Mouse (Mus musculus) heart, embryonic 15.5 days (tissue): ENCODE measurements at regions not wholly inside any gene's neighbourhood (a gene's known extent, or its start where the extent isn't known, plus 50 kb on each side); places are given as distances from the start of the nearest gene placed in this dataset.

Experiments
- ATAC-seq: fragments of 200-750 bp; cut with Nextera tagmentation; replicated peaks from 2 replicates; pipeline ENCODE4 v1.8.0; 2017; ENCODE audit warnings: low read depth, moderate TSS enrichment; ENCODE audit not compliant: insufficient number of reproducible peaks, insufficient read depth, low FRiP score
- H3K27ac ChIP-seq: fragments of 300-500 bp; sonication (generic); 2 replicates; pipeline ENCODE4 v1.5.1; 2015; ENCODE audit warnings: mild to moderate bottlenecking, inconsistent platforms
- H3K27me3 ChIP-seq: fragments of 300-500 bp; sonication (generic); 2 replicates; pipeline ENCODE4 v1.6.1; 2015; ENCODE audit warnings: inconsistent platforms
- H3K36me3 ChIP-seq: fragments of 300-500 bp; sonication (generic); 2 replicates; pipeline ENCODE4 v1.6.1; 2015; ENCODE audit warnings: mild to moderate bottlenecking, inconsistent platforms
- H3K4me1 ChIP-seq: fragments of 300-500 bp; sonication (generic); replicated peaks from 2 replicates; pipeline ENCODE4 v1.6.1; 2015; ENCODE audit warnings: inconsistent platforms
- H3K4me2 ChIP-seq: fragments of 300-500 bp; sonication (generic); 2 replicates; pipeline ENCODE4 v1.6.1; 2015; ENCODE audit warnings: inconsistent platforms, mild to moderate bottlenecking, moderate library complexity
- H3K4me3 ChIP-seq: fragments of 300-500 bp; sonication (generic); 2 replicates; pipeline ENCODE4 v1.5.1; 2015; ENCODE audit warnings: mild to moderate bottlenecking, inconsistent platforms
- H3K9ac ChIP-seq: fragments of 300-500 bp; sonication (generic); 2 replicates; pipeline ENCODE4 v1.6.1; 2015; ENCODE audit warnings: mild to moderate bottlenecking, inconsistent platforms
- H3K9me3 ChIP-seq: fragments of 300-500 bp; sonication (generic); replicated peaks from 2 replicates; pipeline ENCODE4 v1.6.1; 2016; ENCODE audit warnings: inconsistent platforms
- WGBS: fragments of 180-500 bp; shearing (Covaris S2); methylation state at CpG from one replicate; pipeline ENCODE4 v1.1.7; 2015; ENCODE audit warnings: mixed read lengths; 5-methylcytosine and 5-hydroxymethylcytosine counted together

- Histone ChIP-seq H3K4me2 (no peak overlapping the region), H3K9me3 (no peaks in the 10 kb centered on the region), H3K4me3 (no peak overlapping the region), H3K27ac (no peak overlapping the region), H3K9ac (no peak overlapping the region), H3K36me3 (no peaks in the 10 kb centered on the region), H3K4me1 (no peaks in the 10 kb centered on the region), H3K27me3 (no peaks in the 10 kb centered on the region)
- no peak for ATAC-seq
- WGBS = 75% methylated on average over 5 of the region's 5 CpGs
Observed at GRCm38 (mm10) chr1:184140486-184140885, 106.4 kb upstream of the 1700056E22Rik start.

DNA sequence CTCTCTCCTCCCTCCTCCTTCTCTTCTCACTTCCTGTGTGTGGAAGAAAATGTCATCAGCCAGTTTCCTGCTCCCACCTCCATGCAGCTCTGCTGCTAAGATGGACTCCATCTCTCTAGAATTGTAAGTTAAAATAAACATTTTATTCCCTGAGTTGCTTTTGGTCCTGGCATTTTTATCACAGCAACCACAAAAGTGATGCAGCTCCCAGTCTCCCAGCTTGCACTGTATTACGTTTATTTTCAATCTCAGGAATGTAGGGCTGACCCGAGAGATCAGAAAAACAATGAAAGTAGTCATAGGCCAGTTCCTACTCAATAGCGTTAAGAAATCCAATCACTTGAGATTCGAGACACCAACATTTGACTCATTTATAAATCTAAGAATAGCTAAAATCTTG lies 106.0 kb upstream of the 1700056E22Rik start:
- Histone ChIP-seq H3K4me1 (no peaks in the 10 kb centered on the region), H3K4me3 (no peak overlapping the region), H3K36me3 (no peaks in the 10 kb centered on the region), H3K9me3 (no peaks in the 10 kb centered on the region), H3K4me2 (no peak overlapping the region), H3K27me3 (no peaks in the 10 kb centered on the region), H3K9ac (no peak overlapping the region), H3K27ac (no peak overlapping the region)
- no peak for ATAC-seq
- 66% methylated on average over 4 of the region's 4 CpGs for WGBS

DNA sequence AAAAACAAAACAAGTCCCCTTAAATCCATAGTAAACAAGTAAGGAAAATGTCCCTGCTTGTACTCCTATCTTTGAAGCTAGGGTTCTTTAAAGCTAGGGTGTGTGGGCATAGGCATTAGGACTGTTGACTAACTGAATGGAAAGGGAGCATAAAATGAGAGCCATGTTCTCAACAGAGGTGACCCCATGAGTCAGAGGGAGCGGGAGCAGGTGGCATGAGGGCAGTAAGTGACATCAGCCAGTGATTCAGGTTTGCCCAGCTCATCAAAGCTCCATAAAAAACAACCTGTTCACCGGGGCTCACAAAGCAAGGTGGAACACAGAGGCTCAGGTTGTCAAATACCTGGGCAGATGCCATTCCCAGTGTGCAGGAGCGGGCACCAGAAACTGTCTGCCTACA lies 104.6 kb upstream of the 1700056E22Rik start:
- Histone ChIP-seq H3K4me1 (no peaks in the 10 kb centered on the region), H3K4me3 (no peak overlapping the region), H3K36me3 (no peaks in the 10 kb centered on the region), H3K4me2 (no peak overlapping the region), H3K27me3 (no peaks in the 10 kb centered on the region), H3K9me3 (no peaks in the 10 kb centered on the region), H3K9ac (no peak overlapping the region), H3K27ac (no peak overlapping the region)
- WGBS = 85% methylated on average over 3 of the region's 3 CpGs
- no peak for ATAC-seq

- WGBS = 46% methylated on average over 4 of the region's 4 CpGs
- Histone ChIP-seq H3K9me3 (no peaks in the 10 kb centered on the region), H3K36me3 (no peaks in the 10 kb centered on the region), H3K27ac (no peak overlapping the region), H3K4me3 (no peak overlapping the region), H3K27me3 (no peaks in the 10 kb centered on the region), H3K4me1 (0 out of 2 replicates have a peak, but pooled peaks cover 2% of the 10 kb centered on the region), H3K4me2 (no peak overlapping the region), H3K9ac (no peak overlapping the region)
- no peak for ATAC-seq
Observed at GRCm38 (mm10) chr1:184130897-184131296, 96.8 kb upstream of the 1700056E22Rik start.

DNA sequence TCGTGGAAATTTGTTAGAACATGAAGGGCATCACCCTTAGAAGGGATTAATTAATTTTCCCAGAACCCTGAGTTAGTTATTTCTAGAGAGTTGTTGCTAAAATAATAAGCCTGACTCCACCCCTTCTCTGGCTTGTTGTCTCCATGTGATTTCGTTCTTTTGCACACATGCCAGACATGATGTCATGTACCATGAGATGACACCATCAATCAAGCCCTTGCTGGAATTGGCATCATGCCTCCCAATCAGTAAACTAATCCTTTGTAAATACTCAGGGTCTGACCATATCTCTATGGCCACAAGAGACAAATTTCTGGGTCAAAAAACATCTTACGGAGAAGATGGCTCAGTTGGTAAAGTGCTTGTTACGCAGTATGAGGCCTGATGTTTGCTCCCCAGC lies 93.2 kb upstream of the 1700056E22Rik start:
- Histone ChIP-seq H3K4me3 (no peak overlapping the region), H3K9me3 (no peaks in the 10 kb centered on the region), H3K36me3 (no peaks in the 10 kb centered on the region), H3K4me1 (0 out of 2 replicates have a peak, but pooled peaks cover 2% of the 10 kb centered on the region), H3K27ac (no peak overlapping the region), H3K27me3 (no peaks in the 10 kb centered on the region), H3K9ac (no peak overlapping the region), H3K4me2 (no peak overlapping the region)
- WGBS = 71% methylated on average over 4 of the region's 4 CpGs
- no peak for ATAC-seq

DNA sequence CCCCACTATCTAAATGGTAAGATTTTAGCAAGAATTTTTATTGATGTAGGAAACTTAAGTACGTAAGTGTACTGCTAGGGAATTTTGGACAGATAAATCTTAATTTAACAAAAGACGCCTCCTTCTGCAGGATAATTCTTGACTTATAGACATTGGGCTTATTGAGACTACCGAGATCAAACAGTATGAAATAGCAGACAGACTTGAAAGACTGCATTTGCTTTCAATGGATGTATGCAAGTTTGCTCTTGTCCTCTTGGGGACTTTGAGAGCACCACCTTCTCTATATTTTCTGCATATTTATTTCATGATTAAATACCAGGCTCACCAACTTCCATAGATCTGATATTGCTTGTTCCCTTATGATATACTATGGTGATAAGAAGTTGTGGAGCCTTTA lies 92.8 kb upstream of the 1700056E22Rik start:
- H3K27ac ChIP-seq = no peak overlapping the region
- ATAC-seq = no peak
- 0 out of 2 replicates have a peak, but pooled peaks cover 2% of the 10 kb centered on the region for H3K4me1 ChIP-seq
- WGBS = 73% methylated on average over 3 of the region's 3 CpGs
- no peaks in the 10 kb centered on the region for H3K27me3 ChIP-seq
- no peaks in the 10 kb centered on the region for H3K9me3 ChIP-seq
- H3K4me2 ChIP-seq = no peak overlapping the region
- no peak overlapping the region for H3K4me3 ChIP-seq
- H3K36me3 ChIP-seq = no peaks in the 10 kb centered on the region
- H3K9ac ChIP-seq = no peak overlapping the region
